Mouse (Mus musculus) left cerebral cortex, adult 9 months (tissue): ENCODE data around the gene Dkkl1.
"Not testable (repeated sequence)": the region's sequence is repeated elsewhere in the genome, so short reads cannot be mapped to it uniquely, and the experiment has no call there.

Experiments used
- DNase-seq, 2 experiments: peaks; one replicate each; pipeline ENCODE4 v3.0.0; 2022; ENCODE audit warnings: low spot score in 2 of 2

The Dkkl1 gene

DNA sequence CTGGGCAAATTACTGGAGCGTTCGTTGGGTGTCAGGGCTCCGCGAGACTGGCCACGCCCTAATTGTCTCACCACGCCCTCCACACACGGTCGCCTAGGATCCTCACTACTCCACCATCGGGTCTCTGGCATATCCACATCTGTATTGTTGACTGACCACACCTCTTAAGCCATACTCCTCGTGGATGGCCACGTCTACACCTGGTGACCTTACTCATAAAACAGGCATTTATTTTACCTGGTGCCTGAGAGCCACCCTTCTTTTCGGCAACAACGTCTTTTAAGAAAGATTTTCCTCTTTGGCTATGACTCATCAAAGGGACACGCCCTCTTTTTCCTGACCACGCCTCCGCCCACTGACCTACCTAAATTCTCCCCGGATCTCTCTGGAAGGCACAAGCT lies at the start of gene Dkkl1:
Gene Dkkl1, minus strand, starts transcription at position 297 of the 401 bp plus-strand sequence.
- no peak for DNase-seq

DNA sequence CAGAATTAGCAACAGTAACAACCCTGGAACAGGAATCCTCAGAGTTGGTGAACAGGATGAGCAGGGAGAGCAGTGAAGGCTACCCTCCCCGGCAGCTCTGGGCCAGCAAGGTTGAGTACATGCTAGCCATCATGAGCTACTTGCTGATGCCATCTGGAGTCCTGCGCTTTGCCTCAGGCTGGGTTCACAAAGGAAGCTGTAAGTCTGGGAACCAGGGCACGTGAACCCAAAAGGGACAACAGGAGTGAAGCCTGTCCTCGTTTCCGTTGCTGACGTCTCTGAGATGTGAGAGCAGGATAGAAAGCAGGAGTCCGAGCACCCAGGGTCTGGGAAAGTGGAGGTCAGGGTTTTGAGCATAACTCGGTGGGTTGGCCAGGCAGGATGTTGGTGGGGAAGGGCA lies 47.3 kb upstream of the Dkkl1 start:
- DNase-seq: no peak

DNA sequence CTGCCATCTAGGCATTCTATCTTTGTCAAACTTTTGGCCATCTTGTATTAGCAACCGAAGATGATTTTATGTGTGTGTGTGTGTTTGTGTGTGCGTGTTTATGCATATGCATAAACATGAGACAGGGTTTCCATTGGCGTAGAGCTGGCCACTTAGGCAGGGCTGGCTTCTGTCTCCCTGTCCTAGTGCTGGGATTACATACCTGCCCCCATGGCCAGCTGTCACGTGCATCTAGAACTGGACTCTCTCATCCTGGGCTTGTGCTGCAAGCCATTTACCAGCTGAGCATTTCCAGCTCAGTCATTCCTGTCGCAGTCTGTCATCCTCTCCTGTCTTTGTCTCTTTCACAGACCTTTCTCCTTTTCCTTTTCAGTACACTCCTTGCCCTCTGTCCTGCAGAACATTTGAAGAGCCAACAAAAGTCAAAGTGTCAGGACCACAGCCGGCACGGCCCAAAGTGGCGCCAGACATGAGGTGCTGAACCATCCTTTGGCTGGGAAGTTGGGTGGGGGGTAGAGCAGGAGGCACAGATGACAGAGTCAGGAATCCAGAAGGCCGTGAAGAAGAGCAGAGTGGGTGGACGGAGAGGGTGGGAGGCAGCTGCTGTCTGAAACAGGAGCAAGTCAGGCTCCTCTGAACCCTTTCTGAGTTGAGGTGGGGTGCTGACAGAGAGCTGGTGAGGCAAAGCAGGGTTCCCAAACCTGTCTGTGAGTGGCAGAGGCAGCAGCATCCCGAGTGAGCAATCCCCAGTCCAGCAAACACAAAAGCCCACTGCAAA lies 45.3 kb upstream of the Dkkl1 start:
- peak in 1 of 2 experiments; percentile 51 for DNase-seq

DNA sequence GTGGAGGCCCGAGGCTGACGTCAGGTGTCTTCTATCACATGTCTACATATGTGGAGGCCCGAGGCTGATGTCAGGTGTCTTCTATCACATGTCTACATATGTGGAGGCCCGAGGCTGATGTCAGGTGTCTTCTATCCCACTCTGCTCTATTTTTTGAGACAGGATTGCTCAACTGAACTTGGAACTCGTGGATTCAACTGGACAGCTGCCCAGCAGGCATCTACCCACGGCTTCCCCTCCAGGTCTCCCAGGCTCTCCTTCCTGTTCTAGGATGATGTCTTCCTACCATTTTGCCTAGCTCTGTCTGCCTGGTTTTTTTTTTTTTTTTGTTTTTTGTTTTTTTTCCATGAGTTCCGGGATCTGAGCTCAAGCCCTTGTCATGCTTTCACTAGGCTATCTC lies 43.9 kb upstream of the Dkkl1 start:
- not testable (repeated sequence) for DNase-seq

DNA sequence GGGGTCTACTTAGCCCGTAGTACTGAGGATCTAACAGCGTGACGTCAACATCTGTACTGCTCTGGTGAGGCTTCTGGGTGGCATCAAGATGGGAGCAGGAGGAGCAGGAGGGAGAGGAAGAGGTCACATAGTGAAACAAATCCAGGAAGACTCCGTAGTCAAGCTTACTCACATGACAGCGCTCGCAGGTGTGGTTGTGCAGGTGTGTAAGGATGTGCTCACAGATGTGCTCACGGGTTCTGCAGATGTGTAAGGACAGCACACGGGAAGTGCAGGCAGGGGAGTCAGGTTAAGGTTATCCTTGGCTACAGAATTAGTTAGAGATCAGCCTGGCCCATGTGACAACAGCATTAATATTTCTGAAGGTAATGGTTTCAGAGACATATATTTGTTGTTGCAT lies 41.9 kb upstream of the Dkkl1 start:
- DNase-seq: no peak

DNA sequence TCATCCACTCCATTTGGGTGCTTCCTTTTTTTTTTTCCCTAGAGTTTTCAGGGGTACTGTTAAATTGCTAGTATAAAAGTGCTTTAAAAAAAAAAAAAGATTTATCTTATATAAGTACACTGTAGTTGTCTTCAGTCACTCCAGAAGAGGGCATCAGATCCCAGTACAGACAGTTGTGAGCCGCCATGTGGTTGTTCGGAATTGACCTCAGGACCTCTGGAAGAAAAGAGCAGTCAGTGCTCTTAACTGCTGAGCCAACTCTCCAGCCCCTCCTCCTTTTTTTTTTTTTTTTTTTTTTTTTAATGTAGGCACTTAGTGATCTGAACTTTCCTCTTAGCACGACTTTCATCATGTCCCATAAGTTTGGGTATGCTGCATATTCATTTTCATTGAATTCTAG lies 35.7 kb upstream of the Dkkl1 start:
- no peak for DNase-seq

DNA sequence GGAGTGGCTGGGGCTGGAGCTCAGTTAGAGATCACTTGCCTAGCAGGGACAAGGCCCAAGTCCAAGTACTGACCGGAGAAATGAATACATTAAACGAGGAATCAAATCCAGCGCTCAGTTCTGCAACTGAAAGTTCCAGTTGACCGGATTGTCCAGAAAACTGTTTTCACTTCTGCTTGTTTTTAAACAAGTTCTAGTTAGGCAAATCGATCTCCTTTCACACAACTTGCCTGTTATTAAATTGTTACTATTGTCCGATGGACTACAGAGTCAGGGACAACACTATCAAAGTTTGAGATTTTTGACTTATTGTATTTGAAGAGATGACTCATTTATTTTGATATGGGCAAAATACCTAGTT lies 29.4 kb upstream of the Dkkl1 start:
- no peak for DNase-seq

DNA sequence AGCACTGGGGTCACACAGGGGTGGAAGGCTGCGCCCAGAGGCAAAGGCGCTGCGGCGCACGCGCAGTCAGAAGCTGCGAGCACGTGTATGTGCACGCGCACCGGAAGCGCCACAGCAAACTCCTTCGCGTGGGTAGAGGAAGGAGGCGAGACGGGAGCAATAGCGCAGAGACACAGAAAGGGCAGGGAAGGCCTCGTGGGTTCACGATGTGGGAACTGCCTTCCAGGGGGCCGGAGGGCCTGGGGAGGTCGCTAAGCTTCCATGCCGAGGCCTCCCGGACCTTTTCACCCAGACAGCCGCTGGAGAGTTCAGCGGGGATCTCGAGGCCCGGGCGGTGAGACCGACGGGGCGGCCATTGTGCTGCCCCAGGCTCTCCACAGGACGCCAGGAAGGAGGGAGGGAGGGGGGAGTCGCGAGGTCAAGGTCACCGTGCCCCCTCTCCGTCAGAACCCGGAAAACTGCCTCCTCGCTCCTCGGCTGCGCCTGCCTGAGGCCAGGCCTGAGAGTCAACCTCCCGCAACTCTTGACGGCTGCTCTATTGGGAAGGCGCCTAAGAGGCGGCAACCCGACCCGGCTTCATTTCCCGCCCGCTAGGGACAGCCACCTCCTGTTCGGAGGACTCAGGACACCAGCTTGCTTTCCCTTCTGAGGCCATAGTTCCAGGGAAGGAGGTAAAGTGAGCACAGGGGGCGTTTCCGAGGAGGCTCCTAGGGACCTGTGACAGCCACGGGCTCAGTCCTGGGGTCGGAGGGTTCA lies 28.9 kb upstream of the Dkkl1 start, which contains the start of gene Slc6a16:
Gene Slc6a16, plus strand, starts transcription at position 453 of the 756 bp plus-strand sequence.
- DNase-seq: peak in 1 of 2 experiments; percentile 60

DNA sequence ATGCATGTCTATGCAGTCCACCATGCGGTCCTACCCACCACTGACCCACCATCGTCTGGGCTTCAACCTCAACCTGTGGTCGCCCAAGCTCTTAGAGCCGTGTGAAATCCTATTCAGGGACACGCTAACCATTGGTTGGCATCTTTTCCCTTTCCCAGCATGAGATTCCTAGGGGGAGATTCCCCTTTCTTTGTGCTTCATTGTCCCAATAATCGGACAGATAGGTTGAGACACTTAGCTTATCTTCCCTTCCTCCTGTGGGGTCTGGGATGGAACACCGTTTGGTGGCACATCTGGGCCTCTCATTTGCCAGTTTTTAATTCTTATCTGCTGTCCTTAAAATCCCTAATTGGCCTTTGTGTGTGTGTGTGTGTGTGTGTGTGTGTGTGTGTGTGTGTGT lies 28.2 kb upstream of the Dkkl1 start:
- DNase-seq: no peak

DNA sequence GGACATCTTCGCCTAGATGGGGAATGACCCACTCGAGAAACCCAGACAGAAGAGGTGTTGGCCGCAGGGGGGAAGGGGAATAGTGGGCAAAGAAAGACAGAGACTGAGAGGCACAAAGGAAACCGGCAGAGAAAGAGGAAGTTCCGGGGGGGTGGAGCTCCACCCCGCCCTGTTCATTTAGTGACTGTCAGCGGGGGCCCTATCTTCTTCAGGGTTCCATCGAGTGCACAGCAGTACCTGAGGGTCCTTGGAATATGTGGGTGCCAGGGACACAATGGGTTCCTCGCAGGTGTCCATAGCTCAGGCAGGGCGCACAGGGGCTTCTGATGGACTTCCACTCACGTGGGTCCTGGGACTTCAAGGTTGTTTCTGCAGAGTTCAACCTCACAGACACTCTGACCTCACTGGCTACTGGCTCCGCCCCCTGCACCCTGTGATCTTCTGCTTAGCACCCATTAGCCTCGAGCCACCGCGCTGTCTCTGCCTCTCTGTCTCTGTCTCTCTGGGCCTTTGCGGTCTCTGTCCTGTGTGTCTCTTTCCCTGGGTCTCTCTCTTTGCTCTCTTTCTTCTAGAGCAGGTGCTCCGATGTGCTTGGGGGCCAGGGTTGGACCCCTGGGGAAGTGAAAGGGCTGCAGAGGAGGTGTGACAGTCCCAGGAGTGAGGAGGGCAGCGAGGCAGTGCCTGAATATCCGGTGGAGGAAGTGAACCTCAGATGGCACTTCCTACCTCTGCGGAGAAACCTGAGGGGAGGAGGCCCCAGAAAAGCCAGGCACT lies 27.0 kb upstream of the Dkkl1 start, which contains the start of gene Cd37:
Gene Cd37, minus strand, starts transcription at position 393 of the 774 bp plus-strand sequence.
- no peak for DNase-seq

DNA sequence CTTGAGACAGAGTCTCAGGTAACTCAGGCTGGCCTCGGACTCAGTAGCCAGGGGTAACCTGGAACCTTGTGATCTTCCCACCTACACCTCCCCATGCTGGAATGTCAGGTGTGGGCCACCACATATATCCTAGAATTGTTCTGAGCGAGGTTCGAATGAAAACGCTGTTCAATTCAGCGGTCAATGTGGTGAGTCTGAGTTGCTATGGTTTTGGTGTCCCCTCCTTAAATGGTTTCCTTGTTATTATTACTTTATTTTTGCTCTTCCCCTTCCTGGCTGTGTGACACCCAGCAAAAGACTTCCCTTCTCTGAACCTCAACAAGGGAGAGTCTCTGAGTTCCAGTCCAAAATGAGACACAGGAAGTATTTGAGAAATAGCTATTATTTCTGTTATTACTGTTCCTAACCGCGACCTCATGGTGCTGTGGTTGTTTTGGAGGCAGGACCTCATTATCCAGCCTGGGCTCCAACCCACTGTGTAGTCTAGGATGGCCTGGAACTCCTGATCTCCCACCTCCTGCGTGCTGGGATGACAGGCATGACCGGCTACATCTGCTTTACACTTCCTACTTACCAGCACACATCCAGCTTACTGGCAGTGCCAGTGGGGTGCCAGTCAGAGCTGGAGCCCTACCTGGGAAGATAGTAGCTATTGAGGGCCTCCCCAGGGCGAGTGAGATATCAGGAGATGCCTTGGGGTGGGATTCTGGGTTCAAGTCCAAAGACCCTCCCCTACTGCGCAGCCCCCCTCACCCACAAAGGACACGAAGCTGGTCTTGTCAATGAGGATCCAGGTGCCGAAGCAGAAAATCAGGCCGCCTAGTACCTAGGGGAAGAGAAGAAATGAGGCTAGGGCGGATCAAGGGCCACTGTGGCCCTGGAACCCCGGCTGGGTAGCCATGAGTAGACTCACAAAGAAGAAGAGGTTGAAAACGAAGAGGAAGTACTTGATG lies 26.1 kb upstream of the Dkkl1 start:
- DNase-seq: no peak

DNA sequence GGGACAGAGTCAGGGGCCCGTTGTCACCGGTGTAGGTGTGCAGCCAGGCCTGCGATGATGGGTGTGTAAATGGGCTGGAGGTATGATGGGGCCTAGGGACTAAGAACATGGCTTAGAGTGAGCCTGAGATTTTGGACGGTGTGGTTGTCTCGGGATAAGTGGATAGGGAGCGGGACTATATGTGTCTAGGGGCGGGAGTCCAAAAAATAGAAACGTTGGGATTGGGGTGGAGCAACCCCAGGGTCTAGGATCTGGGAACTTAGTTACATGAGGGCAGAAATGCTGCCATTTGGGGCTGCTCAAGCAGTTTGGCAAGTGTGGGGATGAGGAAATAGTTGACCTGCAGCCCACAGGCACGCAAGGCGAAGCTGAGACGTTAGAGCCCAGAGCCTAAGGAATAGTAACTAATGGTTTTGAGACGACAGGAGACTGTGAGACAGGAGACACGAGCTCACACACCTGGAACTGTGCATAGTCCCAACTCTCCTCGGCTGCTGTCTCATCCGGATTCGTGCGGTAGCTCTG lies 23.8 kb upstream of the Dkkl1 start:
- no peak for DNase-seq

DNA sequence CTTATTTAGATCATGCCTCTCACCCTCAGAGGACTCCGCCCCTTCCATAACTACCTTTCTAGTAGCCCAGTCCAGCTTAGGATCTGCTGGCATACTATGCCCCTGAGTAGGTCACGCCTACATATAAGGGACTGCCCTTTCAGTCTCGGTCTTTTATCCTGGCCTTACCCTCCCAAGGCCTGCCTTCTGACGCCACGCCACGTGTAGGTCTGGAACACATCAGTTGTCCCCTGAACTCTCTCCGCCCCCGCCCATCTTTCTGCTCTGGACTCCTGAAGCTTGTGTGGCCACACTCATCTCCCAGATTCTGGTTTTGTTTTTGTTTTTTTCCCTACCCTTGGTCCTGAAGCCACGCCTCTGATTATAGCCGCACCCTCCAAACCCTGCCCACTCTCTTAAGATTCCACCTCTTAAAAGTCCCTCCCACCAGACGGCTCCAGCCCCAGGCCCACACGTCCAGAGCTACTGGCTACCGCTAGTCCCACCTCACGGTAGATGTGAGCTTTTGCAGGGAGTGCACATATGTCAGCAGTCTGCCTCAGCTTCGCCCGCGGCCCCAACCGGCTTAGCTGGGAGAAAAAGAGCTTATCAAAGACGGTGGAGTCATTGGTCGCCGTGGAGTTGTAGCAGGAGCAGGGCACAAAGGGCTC lies 23.1 kb upstream of the Dkkl1 start:
- DNase-seq: no peak

DNA sequence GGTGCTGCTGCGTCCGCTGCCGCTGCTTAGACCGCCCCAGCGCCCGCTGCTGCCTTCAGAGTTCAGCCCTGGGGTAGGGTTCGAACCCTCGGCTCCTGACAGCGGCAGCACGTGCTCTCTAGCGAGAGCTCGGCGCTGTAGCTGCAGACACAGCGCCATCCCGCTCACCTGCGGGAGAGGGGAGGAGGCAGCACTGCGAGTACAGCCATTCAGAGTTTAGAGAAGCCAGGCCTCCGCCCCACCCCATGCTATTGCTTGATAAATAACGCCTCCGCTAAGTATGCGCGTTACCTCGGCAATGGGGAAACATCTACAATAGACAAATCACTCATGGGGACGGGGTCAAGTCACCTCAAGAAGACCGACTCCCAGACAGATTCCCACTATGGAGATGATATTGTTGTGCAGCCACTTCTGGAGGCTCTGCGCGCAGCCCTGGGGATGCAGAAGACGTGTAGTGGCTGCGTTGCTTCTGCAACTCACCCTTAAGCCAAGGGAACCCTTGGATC lies 22.4 kb upstream of the Dkkl1 start:
- no peak for DNase-seq

DNA sequence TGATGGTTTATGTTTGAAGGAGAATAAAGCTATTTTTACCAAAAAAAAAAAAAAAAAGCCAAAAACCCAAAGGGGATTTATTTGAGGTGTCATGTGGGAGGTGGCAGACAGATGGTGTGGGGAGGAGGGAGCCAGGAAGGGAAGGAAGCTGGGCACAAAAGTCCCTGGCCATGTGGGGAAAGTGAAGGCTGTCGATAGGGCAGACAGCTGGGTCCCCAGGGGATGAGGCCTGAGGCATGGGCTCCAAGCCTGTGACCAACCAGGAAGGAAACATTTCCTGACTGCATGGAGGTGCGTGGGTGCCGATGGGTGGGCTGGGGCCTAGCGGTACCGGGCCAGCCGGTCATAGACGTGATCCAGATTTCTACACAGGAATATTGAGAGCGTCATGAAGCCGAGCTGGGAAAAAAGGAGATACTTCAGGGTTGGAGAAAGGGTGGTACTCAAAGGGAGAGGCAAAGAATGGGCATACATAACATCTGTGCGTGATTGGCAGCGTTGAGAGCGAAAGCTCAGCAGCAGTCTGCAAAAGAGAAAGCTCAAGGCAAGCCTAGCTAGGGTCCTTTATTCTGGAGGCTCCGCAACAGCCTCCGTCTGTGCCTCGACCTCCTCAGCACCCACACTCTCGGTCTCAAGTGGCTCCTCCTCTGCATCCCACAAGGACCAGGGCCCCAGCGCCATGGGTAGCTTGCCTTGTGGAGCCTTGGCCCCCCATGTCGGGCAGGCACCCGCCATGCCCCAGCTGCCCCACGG lies 21.8 kb upstream of the Dkkl1 start:
- DNase-seq: peak; percentile 55 to 87

DNA sequence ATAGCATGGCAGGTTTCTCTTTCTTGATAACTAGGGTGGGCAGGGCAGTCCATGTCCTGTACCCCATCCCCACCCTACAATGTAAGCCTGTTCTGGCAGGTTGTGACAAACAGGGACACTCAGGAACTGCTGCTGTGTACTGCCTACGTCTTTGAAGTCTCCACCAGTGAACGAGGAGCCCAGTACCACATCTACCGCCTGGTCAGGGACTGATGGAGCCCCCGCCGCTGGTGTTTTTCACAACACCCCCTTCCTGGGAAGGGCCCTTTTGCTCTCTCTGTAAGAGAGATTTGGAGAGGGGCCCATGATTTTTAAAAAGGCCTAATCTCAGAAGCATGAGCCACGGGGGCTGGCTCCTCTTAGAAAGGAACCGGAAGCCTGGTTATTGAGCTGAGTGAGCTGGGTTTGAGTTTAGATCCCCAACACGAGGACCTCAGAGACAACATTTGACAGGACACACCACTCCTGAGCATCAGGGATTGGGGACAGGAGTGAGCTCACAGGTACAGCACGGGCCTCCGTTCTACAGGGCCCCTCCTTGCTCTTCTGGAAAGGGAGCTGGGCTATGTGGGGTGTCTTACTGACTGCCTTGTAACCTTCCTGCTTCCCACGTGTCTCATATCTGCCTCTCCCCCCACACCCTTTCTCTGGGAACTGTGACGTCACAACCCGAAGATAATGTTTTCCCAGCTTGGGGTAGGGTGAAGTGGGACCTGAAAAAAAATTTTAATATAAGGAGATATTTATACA lies 20.9 kb upstream of the Dkkl1 start:
- DNase-seq: peak in 1 of 2 experiments; percentile 66

DNA sequence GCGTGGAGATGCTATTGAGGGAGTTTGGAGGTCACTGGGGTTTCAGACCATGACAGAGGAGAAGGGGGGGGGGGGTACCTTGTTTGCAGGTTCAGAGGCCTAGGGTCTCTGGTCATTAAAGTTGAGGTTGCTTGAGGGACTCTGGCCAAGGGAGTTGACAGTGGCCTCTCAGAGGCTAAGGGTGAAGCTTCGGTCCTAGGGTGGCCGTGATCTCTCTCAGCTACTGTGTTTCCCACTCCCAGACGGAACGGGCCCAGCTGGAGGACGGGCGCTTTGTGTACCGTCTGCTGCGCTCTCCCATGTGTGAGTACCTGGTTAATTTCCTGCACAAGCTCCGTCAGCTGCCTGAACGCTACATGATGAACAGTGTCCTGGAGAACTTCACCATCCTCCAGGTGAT lies 20.0 kb upstream of the Dkkl1 start:
- DNase-seq: no peak

DNA sequence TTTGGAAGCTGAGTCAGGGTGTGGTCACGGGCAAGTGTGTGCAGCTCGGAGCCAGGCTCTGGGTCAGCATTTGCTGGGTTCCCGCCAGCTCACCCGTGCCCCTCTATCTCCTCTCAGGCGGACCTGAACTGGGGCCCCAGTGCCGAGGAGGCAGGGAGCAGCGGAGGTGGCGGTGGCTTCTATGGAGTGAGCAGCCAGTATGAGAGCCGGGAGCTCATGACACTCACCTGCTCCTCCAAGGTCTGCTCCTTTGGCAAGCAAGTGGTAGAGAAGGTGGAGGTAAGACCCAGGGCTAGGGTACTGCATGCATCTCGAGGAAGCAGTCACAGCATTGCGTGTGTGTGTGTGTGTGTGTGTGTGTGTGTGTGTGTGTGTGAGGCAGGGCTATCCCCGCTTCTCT lies 19.2 kb upstream of the Dkkl1 start:
- DNase-seq: no peak
